8 mouse cellular contexts compared by ENCODE assay signal in the genomic region with DNA sequence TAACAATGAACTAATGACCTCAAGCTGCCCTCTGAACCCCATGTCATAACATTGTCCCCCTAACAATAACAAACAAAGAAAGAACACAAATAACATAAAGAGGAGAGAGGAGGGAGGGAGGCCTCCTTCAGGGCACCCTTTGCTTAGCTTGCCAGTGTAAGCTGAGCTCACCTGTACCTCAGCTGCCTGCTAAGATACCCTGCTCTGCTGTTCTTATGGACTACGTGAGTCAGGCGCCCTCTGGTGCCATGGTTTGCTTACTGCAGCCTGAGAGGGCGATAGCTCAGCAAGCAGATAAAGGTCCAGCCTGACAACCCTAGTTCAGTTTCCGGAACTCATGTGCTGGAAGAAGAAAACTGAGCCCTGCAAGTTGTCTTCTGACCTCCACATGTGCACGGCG.
DNase-seq lines count a peak whose midpoint lies in the region; ATAC-seq and TF ChIP-seq lines count a peak whose summit lies in the region.

No protein-coding gene starts in this region.

- no peak overlapping the region for H3K4me2 ChIP-seq in heart, embryonic 11.5 days

- H3K27ac ChIP-seq in heart, embryonic 11.5 days (ENCODE audit: low read depth, low read length) = no peak overlapping the region
- no peak overlapping the region for H3K27ac ChIP-seq in thymus, adult 2 months (ENCODE audit: control insufficient read depth, insufficient read depth, low read length)

- 58% methylated on average over 6 of the region's 6 CpGs for WGBS in heart, embryonic 11.5 days (ENCODE audit: insufficient replicate concordance)
- WGBS in thymus, adult 2 months = 93% methylated on average over 6 of the region's 6 CpGs

- no peaks in the 10 kb centered on the region for H3K4me1 ChIP-seq in heart, embryonic 11.5 days (ENCODE audit: control insufficient read depth, insufficient read depth, low read length)
- H3K4me1 ChIP-seq in thymus, adult 2 months (replicated peaks; ENCODE audit: control insufficient read depth, insufficient read depth, low read length) = peaks cover 2% of the 10 kb centered on the region

- H3K9me3 ChIP-seq in heart, embryonic 11.5 days (replicated peaks; ENCODE audit: control insufficient read depth, low read length) = no peaks in the 10 kb centered on the region

- TF ChIP-seq CTCF in thymus, adult 2 months (IDR thresholded peaks at IDR 0.05; ENCODE audit: borderline replicate concordance, control insufficient read depth, extremely low read depth, insufficient read depth, low read length, poor library complexity) = peak; percentile 67; the same call in 1 of the 2 replicates

- DNase-seq in heart, postnatal 14 days = peak; percentile 44 to 70
- peak; percentile 63 for DNase-seq in thymus, adult 2 months
- no peak for DNase-seq in thymus, adult 18-20 months
- DNase-seq in gastrocnemius, postnatal 25 days = peak; percentile 29
- no peak for DNase-seq in frontal cortex, postnatal 10 days (ENCODE audit: low spot score in 2 of 2)
- no peak for DNase-seq in layer of hippocampus, adult 11-12 months (ENCODE audit: low spot score)

- H3K36me3 ChIP-seq in heart, embryonic 11.5 days (ENCODE audit: control insufficient read depth, insufficient read depth, low read length) = no peaks in the 10 kb centered on the region
- no peaks in the 10 kb centered on the region for H3K36me3 ChIP-seq in thymus, adult 2 months (ENCODE audit: control insufficient read depth, insufficient read depth, low read length)

- TF ChIP-seq POLR2A in thymus, adult 2 months (IDR thresholded peaks at IDR 0.05; ENCODE audit: control insufficient read depth, extremely low read depth, insufficient read depth, low read length, poor library complexity) = no peak

- ATAC-seq in heart, embryonic 11.5 days (replicated peaks; ENCODE audit: insufficient number of reproducible peaks, low FRiP score, low TSS enrichment) = no peak
- 0 out of 2 replicates have a peak, but pooled peaks have one; percentile 20 for ATAC-seq in neutrophil, adult 5-6 weeks (ENCODE audit: extremely low read depth, insufficient number of reproducible peaks, low FRiP score, poor library complexity, severe bottlenecking)

- H3K4me3 ChIP-seq in heart, embryonic 11.5 days (ENCODE audit: low read depth, low read length) = no peak overlapping the region
- H3K4me3 ChIP-seq in thymus, adult 2 months (ENCODE audit: control insufficient read depth, insufficient read depth, low read length) = no peak overlapping the region

- H3K9ac ChIP-seq in heart, embryonic 11.5 days (ENCODE audit: low read depth, low read length) = no peak overlapping the region

- no peaks in the 10 kb centered on the region for H3K27me3 ChIP-seq in heart, embryonic 11.5 days (ENCODE audit: control insufficient read depth, insufficient read depth, low read length)
- H3K27me3 ChIP-seq in thymus, adult 2 months (ENCODE audit: control insufficient read depth, insufficient read depth, low read length) = no peaks in the 10 kb centered on the region

- intact Hi-C loops in heart, postnatal 14 days (cut with DNase I) = no loop called here

Comparison
In these comparisons a context has a peak if more than half of its experiments do, and no peak if none do; other contexts are left out.
1. DNase-seq: peak in heart, postnatal 14 days (2 of 2), thymus, adult 2 months (single experiment) and gastrocnemius, postnatal 25 days (single experiment); none in thymus, adult 18-20 months (0 of 2), frontal cortex, postnatal 10 days (0 of 2) and layer of hippocampus, adult 11-12 months (single experiment).